Mouse (Mus musculus) neural tube, embryonic 10.5 days (tissue): ENCODE measurements at regions not wholly inside any gene's neighbourhood (a gene's known extent, or its start where the extent isn't known, plus 50 kb on each side); places are given as distances from the start of the nearest gene placed in this dataset.

Experiments used
- DNase-seq: peaks from one replicate; pipeline ENCODE4 v3.0.0-alpha.2; 2017; ENCODE audit warnings: low spot score; ENCODE audit errors: extremely low spot score

DNA sequence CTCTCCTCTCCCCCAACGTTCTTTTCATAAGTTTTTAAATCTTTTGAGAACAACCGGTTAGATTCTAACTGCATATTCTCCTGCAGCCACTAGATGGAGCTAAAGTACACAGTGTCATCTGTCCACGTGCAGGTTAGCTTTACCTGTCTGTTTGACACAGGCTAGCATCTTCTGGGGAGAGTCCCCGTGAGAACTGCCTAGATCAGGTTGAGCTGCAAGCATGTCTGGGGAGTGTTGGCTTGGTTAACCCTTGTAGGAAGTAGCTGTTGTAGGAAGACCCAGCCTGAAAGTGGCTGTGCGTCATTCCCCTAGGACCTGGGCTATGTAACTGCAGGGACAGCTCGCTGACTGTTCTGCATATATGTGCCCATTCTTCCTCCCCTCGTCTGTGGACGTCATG lies 277.9 kb downstream of the Diras2 start:
- DNase-seq: peak; percentile 40

DNA sequence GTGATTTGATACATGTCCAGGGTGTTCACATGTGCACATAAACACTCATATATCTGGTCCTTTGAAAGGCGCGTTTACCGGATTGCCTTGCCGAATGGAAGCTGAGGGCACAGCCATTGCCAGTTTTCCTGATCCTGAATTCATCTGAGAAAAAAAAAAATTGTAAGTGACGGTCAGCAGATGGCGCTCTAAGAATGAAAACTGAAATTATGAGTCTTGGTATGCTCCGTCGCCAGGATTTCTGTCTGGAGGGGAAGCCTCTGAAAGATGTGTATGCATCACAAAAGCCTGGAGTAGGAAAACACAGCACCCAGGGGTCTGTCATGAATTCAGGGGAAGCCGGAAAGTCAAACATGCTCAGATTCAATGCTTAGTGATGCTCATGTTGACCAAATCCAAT lies 276.9 kb downstream of the Diras2 start:
- peak; percentile 55 for DNase-seq

DNA sequence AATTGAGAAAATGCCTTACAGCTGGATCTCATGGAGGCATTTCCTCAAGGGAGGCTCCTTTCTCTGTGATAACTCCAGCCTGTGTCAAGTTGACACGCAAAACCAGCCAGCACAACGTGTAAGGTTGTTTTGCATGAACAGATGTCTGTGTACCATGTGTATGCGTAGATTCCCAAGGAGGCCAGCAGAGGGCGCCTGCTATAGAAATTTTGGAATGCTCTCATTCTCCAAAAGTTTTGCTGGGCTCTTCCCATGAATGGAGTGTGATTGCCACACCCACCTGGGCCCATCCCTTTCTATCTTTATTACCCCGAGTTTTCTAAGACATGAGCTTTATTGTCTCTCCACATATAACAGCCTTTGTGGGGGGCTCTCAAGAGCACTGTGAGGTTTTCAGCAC lies 275.4 kb downstream of the Diras2 start:
- peak; percentile 33 for DNase-seq

DNA sequence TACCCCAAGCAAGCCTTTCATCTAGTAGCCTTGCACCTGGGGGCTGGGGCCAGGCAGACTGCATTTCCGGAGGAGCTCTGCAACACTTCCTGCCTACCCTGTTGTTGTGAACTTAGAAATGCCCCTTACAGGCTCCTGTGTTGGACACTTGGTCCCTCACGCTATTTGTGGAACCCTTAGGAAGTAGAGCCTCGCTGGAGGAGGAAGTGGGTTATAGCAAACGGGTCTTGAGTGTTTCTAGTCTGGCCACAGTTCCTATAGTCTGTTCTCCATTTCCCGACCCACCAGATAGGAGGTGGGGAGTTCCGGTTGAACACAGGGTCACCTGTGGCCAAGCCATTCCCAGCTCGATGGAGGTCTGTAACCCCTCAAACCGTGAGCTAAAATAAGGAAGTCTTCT lies 272.7 kb downstream of the Diras2 start:
- DNase-seq: no peak

DNA sequence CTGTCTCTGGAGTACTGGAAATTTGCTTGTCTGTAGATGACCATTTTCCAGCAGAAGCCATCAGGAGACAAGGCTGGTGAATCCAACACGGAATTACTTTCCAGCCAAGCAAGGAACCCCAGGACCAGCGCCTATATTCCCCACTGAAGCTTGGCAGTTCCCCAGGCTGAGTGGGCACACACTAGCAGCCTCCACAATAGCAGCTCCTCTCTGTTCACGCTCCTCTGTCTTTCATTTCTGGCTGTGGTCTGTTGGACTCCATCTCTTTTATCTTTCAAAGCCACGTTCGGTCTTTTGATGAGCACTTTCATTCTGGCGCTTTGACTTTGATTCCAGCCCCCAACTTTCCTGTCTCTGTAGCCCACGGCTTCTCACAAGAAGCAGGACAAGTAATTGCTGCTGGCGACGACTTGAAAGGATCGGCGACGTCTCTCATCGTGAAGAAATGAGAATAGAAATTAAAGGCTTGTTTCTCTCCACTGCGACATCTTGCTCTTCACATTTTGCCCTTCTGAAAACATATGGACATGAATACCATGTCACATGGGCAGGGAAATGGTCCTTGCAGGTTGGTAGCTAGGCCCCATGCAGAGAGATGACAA lies 268.0 kb downstream of the Diras2 start:
- no peak for DNase-seq

DNA sequence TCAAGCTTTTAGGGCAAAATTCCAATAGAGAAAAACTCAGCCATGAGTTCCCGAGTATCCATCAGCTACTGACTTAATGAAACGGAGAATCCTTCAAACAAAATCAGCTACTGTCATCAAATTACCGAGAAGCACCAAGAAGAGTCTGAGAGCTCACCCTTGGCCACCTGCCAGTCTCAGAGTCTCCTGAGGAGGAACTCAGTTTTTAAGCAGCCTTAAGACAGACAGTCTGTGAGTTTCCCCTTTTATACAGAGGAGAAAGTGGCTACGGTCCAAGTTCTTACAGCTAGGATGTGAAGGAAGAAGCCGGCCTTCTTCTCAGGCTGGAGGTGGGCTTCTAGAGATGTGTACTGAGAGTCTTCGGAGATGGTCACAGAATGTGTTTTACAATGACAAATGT lies 262.8 kb downstream of the Diras2 start:
- DNase-seq: no peak

DNA sequence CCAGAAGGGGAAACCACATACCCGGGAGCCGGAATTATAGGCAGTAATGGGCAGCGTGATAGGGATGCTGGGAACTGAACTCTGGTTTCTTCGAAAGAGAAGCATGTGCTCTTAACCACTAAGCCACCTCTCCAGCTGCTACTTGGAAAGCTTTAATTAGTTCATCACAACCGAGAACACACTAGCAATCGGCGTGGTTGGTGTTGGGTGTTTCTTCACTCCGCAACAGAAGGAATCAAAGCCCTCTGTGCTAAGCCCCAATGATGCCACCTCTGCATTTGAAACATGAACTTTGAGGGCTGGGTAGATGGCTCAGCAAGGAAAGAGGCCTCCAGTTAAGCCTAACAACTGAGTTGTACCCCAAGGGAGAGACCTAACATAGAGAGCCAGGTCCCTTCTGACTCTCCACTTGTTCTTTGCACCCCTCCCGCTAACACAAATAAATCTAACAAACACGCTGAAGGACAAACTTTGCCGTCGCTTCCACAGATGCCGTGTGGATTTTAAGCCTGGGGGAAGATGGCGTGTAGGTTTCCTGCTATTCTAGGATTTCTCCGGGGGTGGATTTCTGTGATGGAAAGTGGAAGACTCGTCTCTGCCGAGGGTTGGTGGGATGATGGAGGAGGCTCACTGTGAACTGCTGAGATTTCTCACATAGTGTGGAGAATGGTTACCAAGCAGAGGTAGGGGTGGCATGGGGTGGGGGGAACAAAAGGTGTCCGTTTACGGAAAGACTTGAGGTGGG lies 257.4 kb downstream of the Diras2 start:
- no peak for DNase-seq

DNA sequence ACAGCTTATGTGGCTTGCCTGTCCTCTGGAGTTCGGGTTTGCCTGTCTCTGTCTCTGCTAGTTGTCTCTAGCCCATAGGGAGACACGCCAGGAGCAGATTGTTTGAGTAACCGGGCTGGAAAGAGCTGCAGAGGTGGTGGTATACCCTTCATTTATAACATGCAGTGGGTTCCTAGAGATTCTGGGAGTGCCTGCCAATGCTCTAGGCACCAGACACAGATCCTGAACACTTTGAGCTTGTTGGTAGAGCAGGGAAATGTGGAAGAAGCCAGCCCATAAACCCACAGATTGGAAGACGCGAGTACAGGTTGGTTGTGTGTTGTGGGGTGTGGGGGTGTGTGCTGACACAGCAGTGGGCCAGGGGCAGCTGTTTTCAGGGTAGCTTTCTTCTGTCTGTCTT lies 255.9 kb downstream of the Diras2 start:
- DNase-seq: no peak

DNA sequence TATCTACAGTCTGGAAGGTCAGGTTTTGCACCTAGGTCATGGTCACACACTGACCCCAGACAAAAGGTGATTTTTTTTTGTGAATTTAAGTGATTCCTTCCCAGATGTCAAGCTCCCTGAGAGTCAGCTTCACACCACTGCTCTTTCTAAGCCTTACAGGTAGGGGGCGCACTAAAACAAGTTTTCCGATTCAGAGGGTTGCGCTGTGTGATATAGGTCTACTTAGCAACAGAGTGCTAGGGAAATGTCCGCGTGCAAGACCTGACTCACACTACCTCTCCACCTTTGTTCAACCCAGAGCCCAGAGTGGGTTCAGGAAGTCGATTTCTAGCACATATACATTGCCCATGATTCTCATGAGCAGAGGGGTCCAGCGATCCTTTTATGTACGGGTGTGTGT lies 255.4 kb downstream of the Diras2 start:
- DNase-seq: peak; percentile 60

DNA sequence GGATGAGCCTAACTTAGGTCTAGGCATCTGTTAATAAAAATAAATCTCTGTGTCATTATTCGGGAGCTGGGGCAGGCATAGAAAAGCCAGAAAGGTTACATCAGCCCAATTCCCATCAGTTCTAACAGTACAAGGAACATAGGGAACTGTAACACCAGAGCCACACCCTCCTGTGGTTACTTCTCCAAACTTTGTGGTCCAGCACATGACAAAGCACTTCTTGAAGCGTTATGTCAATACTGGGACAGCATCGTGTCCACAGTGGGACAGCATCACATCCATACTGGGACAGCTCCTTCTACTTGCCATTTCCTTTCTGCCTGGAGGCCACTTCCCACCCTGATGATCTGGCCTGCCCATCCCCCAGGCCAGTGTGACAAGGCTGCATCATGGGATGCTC lies 253.9 kb downstream of the Diras2 start:
- DNase-seq: no peak

DNA sequence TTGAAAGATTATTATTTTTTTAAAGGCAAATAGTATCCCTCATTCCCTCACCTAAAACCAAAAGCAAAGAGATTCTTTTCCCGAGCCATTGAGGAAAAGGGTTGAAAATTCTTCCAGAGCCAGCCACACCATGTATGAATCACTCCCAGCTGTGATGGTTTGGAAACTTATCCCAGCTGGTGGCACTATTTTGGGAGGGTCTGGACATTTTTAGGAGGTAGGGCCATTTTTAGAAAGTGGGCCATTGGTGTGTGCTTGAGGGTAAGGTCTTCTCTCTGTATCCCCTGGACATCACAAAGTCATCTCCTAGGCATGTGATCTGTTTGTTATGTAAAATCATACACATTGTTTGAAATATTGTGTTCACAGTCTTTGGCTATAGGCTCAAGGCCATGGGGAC lies 252.2 kb downstream of the Diras2 start:
- DNase-seq: no peak

DNA sequence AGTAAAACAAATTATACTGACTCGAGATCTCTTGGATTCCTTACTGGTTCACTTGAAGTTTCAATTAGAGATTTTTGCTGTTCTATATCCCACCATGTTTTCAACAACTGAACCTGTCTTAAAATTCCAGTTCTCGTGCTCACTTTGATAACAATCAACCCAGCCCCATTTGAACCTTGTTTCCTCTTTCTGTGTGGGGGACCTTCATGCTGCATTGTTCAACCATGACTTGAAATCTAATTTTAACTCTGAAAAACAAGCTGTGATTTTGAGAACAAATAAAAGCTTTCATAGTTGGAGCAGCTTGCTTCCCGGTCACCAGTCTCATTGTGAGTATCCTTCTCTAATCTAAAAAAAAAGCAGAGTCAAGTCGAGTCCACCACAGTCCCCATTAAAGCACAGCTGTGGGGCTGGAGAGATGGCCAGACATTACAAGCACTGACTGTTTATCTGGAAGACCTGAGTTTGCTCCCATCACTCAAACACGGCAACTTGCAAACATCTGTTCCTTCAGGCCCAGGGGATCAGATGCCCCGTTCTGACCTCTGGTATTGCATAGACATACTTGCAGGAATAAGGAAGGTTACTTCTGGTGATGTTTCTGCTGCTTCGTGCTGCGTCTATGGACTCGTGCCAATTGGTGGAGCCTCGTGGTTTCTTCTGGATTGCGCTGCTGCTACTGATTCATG lies 251.7 kb downstream of the Diras2 start:
- no peak for DNase-seq

DNA sequence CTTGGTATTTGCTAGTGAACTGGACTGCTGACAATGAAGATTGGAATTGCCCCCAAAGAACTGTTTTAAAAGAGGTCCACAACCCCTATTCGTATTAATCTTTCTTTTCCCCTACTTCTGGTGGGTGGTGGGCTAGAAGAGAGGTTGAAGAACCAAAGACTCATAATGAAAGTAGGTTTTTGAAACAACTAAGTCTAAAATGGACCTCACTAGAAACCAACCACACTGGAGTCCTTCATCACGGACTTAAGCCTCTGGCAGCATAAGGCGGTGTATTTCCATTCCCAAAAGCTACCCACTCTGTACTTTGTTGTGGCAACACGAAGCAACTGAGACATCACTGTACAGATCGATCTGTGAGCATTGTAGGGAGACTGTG lies 251.1 kb downstream of the Diras2 start:
- no peak for DNase-seq

DNA sequence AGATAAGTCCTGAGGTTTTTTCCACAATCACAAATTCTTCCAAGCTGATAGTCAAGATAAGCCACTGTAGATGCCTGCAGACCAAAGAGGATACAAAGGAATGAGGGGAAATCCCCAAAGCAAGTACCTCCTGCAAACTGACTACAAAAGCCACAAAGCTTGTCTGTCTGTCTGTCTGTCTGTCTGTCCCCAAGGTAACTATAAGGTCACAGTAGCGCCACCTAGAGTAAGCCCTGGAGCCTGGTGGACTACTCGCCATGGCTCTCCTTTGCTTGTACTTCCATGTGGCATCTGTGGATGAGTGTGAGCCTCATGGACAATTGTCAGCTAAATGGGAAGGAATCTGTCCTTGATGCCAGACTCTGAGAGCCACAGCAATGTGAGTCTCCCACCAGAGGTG lies 249.8 kb downstream of the Diras2 start:
- DNase-seq: no peak

DNA sequence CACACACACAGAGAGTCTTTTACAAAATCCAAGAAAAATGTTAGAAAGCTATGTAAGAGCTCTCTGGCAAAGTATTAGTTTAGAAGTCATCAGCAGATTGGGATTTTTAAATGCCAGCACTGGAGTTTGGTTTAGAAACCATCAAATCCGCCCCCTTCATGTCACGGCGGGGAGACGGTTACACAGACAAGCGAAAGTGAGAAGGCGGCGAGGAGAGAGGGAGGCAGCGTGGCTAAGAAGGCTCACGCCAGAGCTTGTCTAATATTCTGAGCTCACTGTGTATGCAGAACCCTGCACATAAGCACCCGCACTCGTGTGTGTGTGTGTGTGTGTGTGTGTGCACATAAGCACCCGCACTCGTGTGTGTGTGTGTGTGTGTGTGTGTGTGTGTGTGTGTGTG lies 248.6 kb downstream of the Diras2 start:
- no peak for DNase-seq

DNA sequence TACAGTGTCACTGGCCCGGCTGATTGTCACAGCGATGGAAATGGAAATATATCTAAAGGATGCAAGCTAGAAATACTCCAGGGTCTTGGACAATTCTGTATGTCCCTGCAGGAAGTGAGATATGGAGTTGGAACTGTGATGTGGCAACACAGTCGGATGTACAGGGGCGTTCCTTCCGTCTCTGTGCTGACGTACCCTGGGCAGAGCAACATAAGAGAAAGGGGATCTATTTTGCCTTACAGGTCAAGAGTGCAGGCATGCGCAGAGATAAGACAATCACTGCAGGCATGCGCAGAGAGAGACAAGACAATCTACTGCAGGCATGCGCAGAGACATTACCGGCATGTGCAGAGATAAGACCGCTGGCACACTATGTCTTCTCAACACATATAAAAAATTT lies 247.6 kb downstream of the Diras2 start:
- no peak for DNase-seq

DNA sequence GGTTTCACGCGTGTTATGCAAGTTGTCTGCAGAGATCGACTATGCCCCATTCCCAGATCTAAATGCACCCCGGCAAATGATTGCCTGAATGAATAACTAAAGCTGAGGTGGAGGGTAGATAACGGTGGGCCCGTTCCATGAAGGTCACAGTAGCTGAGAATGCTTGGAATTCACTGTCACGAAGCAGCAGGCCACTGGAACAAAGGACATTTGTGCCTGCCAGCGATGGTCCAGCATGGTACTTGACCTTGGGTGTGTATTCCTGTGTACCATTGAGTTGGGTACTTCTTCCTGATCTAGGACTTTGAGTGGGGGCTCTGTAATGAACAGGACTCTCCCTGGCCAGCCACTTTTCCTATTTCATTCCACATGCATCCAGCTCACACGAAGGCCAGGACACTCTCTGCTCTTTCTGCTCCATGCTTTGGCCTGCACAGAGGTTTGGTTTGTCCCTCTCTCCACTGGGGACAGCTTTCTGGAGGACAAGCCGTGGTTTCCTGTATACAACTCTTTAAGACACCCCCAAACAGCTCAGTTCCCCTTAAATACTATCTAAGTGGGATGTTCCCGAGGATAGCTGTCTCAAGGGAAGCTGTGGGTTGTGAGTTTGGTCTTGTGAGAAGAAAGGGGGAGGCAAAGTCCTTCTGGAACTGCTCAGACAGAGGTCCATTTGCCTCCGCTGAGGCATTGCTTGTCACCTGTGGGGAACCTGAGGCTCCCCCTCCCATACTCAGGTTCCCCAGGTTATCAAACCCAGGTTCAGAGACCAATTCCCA lies 246.9 kb downstream of the Diras2 start:
- DNase-seq: no peak

DNA sequence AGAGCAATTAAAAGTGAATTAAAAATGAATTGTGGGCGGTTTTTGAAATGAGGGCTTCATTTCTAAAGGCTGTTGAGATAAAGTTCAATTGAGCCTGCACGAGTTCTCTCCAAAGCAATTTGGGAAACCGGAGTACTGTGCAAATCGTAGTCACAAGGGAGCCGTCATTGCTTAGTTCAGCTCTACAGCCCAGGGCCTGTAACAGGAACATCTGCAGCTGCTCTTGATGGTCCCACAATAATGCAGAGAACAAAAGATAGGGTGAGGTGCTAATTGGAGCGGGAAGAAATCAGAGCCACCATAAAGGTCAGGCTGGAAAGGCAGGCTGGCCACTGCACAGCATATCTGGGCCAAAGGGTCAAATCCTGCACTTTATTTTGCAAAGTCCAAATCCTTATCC lies 242.7 kb downstream of the Diras2 start:
- no peak for DNase-seq

DNA sequence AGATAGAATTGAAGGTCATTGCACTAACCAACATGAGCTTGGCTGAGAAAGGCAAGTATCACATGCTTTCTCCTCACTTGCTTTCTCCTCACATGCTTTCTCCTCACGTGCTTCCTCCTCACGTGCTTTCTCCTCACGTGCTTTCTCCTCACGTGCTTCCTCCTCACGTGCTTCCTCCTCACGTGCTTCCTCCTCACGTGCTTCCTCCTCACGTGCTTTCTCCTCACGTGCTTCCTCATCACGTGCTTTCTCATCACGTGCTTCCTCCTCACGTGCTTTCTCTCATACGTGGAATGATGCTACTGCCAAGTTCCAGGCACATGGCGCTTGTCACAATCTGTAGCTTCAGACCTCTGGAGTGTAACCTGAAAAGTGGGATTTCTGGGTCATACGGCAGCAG lies 235.2 kb downstream of the Diras2 start:
- no peak for DNase-seq

DNA sequence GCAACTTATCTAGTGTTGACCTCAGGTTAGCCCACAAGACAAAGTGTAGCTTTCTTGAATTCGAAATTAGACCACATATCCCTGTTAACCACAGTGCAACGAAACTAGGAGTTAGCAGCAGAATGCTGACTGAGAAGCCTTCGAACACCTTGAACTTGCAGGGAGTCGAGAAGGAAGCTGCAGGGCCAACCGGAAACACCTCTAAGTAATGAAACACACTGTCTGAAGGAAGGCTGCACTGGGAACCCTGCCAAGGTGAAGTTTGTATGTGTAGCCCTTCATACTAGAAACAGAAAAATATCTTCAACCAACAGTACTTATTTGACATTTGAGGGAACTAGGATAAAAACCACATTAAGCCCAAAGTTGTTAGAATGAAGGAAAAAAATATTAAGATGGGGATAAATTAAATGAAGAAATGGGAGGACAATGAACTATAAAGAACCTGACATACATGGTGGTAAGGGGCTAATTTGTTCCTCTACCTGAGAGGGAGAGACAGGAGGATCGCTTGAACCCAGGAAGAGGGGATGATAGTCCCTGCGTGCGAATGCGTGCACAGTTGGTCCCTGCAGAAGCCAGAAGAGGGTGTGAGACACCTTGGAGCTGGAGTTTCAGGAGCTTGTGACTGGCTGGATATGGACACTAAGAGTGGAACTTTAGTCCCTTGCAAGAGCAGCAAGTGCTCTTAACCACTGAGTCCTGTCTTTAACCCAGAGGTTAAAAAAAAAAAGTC lies 234.4 kb downstream of the Diras2 start:
- DNase-seq: no peak

DNA sequence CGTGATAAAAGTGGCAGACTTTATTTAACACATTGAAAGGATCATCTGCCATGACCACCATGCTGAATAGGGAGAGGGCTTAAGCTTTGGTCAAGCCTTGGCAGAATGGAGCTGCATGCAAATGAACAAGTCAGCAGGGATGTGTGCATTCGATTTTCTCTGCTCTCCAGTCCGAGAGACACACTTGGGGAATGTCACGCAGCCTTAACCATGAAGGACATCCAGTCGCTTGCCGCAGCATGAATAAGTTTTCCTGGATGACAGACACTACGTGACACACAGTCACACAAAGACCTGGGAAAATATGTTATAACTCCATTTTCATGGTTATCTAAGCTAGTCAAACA lies 233.8 kb downstream of the Diras2 start:
- no peak for DNase-seq

DNA sequence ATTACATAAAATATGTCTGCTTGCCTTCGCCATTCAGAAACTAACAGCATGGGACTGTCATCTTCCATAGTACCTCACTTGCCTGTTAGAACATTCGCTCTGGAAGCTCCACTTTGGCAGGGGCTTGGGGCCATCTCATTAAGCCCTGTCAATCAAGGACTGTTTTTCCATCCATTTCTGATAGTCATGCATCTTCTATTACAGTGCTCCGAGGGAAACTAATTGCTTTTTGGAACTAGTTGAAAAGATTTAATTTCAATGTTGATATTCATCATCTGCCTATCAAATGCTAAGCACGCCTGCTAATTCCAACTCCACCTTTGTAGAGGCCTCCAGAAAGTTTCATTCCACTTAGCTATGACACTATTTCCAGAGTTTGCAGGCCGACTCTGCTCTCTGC lies 232.7 kb downstream of the Diras2 start:
- no peak for DNase-seq
